Mouse (Mus musculus): ENCODE measurements around the gene C1ql2.
A peak's percentile ranks its signal among the peaks of the same experiment; 100 is the strongest.

DNA sequence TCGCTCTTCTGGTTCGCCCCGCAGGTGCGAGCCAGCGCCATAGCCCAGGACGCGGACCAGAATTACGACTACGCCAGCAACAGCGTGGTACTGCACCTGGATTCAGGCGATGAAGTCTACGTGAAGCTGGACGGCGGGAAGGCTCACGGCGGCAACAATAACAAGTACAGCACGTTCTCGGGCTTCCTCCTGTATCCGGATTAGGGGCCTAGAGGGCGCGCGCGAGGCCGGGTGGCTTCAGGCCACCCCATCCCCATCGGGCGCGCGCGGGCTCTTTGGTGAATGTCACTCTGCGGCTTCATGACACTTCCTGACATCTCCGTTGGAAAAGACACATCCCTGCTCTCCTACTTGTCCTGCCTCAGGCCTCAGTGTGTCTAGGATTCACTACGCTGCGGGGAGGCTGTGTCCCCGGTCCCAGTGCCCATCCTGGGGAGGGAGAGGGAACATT is 2.0 kb downstream of the C1ql2 start:
- TF ChIP-seq CTCF (IDR thresholded peaks at IDR 0.05; ENCODE audit: low read depth) (peak; percentile 33), EP300 (IDR thresholded peaks at IDR 0.05; ENCODE audit: low read depth) (no peak)
